Mouse (Mus musculus): ENCODE measurements around the gene Plcg2. TPM values are rescaled to one million over a fixed set of nuclear protein-coding genes. Genes with fewer than 3 reads are reported as not detected.

Plcg2 gene
- polyA plus RNA-seq, 1 experiment from 2014 or later = 5.0 TPM

- no peaks in the 10 kb centered on the region for H3K27me3 ChIP-seq (ENCODE audit: control insufficient read depth, insufficient read depth, low read length)
- H3K9ac ChIP-seq (ENCODE audit: low read length) = no peak overlapping the region
- H3K36me3 ChIP-seq (ENCODE audit: control insufficient read depth, insufficient read depth, low read length) = no peaks in the 10 kb centered on the region
- H3K4me1 ChIP-seq (ENCODE audit: control insufficient read depth in 2 of 2, insufficient read depth in 2 of 2, low read length in 2 of 2) = peaks cover 10 to 11% of the 10 kb centered on the region in 2 experiments
- no peak overlapping the region for H3K27ac ChIP-seq (replicated peaks in 1 of 2; ENCODE audit: control insufficient read depth in 1 of 2, insufficient read depth in 1 of 2, low read depth in 2 of 2, low read length in 2 of 2)
- no peaks in the 10 kb centered on the region for H3K9me3 ChIP-seq (ENCODE audit: control insufficient read depth, low read length)
- 80% methylated on average over 4 of the region's 4 CpGs for WGBS
- H3K4me3 ChIP-seq (ENCODE audit: control insufficient read depth in 1 of 2, insufficient read depth in 1 of 2, low read depth in 1 of 2, low read length in 2 of 2) = no peak overlapping the region
- ATAC-seq (ENCODE audit: insufficient number of reproducible peaks, insufficient read depth, low FRiP score, low read depth) = no peak
- H3K4me2 ChIP-seq (ENCODE audit: low read length) = no peak overlapping the region
Observed at GRCm38 (mm10) chr8:117472332-117472731, 25.8 kb upstream of the Plcg2 start.

DNA sequence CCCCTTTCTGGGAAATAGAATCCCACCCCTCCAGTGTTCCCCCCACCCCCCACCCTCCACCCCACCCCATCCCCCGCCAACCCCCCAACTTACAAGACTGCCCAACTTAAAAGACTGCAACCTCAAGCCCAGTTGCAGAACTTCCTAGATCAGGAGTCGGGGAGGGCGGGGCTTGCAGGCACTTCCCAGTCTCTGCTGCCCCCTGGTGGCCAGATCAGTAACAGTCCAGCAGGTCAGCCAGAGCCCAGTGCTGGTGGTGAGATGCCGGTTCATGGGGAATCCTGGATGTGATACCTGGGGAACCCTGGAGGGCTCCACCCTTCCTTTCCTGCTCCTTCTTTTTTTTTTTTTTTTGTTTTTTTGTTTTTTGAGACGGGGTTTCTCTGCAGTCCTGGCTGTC lies 23.1 kb upstream of the Plcg2 start:
- ATAC-seq (ENCODE audit: insufficient number of reproducible peaks, insufficient read depth, low FRiP score, low read depth) = 0 out of 2 replicates have a peak, but pooled peaks have one; percentile 34
- H3K4me3 ChIP-seq (ENCODE audit: control insufficient read depth in 1 of 2, insufficient read depth in 1 of 2, low read depth in 1 of 2, low read length in 2 of 2) = no peak overlapping the region
- H3K9ac ChIP-seq (ENCODE audit: low read length) = no peak overlapping the region

DNA sequence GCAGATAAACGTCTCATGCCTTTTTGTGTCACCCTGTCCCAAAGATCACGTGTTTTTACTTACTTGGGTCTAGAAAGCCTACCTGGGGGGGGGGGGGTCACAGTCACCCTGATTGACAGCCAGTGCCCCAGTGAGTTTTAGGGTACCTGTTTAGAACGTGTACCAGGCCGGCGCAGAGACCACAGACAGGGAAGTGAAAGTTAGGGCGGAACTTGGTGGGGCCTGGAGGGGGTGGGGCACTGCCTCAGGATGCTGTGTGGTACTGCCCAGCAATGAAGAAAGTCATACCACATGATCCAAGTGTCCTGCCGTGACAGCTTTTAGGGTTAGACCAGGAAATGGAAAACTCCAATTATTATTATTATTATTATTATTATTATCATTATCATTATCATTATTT lies 22.3 kb upstream of the Plcg2 start:
- Histone ChIP-seq H3K9me3 (ENCODE audit: control insufficient read depth, low read length) (peaks cover 8% of the 10 kb centered on the region; the same call in 1 of the 2 replicates), H3K4me2 (ENCODE audit: low read length) (no peak overlapping the region), H3K4me1 (ENCODE audit: control insufficient read depth in 2 of 2, insufficient read depth in 2 of 2, low read length in 2 of 2) (no peaks in the 10 kb centered on the region; a peak in 1 of 4 replicates), H3K27ac (replicated peaks in 1 of 2; ENCODE audit: control insufficient read depth in 1 of 2, insufficient read depth in 1 of 2, low read depth in 2 of 2, low read length in 2 of 2) (no peak overlapping the region), H3K27me3 (ENCODE audit: control insufficient read depth, insufficient read depth, low read length) (no peaks in the 10 kb centered on the region), H3K36me3 (ENCODE audit: control insufficient read depth, insufficient read depth, low read length) (no peaks in the 10 kb centered on the region), H3K9ac (ENCODE audit: low read length) (no peak overlapping the region), H3K4me3 (ENCODE audit: control insufficient read depth in 1 of 2, insufficient read depth in 1 of 2, low read depth in 1 of 2, low read length in 2 of 2) (no peak overlapping the region)
- ATAC-seq (ENCODE audit: insufficient number of reproducible peaks, insufficient read depth, low FRiP score, low read depth) = no peak
- WGBS = 68% methylated on average over 7 of the region's 7 CpGs

More for the DNA sequence above, 23.1 kb upstream of the Plcg2 start:
- Histone ChIP-seq H3K4me1 (ENCODE audit: control insufficient read depth in 2 of 2, insufficient read depth in 2 of 2, low read length in 2 of 2) (peaks cover 7 to 8% of the 10 kb centered on the region in 2 experiments), H3K9me3 (ENCODE audit: control insufficient read depth, low read length) (peaks cover 2% of the 10 kb centered on the region; the same call in 1 of the 2 replicates), H3K27ac (replicated peaks in 1 of 2; ENCODE audit: control insufficient read depth in 1 of 2, insufficient read depth in 1 of 2, low read depth in 2 of 2, low read length in 2 of 2) (no peak overlapping the region), H3K4me2 (ENCODE audit: low read length) (no peak overlapping the region), H3K36me3 (ENCODE audit: control insufficient read depth, insufficient read depth, low read length) (no peaks in the 10 kb centered on the region), H3K27me3 (ENCODE audit: control insufficient read depth, insufficient read depth, low read length) (no peaks in the 10 kb centered on the region)
- WGBS = 0% methylated on average over 5 of the region's 5 CpGs

DNA sequence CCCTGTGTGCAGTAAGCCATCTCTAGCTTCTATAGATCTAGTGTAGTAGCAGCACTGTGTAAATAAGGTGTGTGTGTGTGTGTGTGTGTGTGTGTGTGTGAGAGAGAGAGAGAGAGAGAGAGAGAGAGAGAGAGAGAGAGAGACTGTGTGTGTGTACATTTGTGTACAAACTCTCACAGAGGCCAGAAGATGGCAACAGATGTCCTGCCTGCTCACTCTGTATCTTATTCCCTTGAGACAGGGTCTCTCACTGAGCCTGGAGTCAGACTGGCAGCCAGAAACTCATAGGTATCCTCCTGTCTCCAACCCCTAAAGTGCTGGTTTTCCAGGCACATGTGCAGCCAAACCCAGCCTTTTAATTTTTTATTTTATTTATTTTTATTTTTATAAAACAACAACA lies 20.0 kb upstream of the Plcg2 start:
- Histone ChIP-seq H3K4me3 (ENCODE audit: control insufficient read depth in 1 of 2, insufficient read depth in 1 of 2, low read depth in 1 of 2, low read length in 2 of 2) (no peak overlapping the region), H3K27ac (replicated peaks in 1 of 2; ENCODE audit: control insufficient read depth in 1 of 2, insufficient read depth in 1 of 2, low read depth in 2 of 2, low read length in 2 of 2) (no peak overlapping the region), H3K9ac (ENCODE audit: low read length) (no peak overlapping the region), H3K36me3 (ENCODE audit: control insufficient read depth, insufficient read depth, low read length) (no peaks in the 10 kb centered on the region), H3K4me2 (ENCODE audit: low read length) (no peak overlapping the region), H3K9me3 (ENCODE audit: control insufficient read depth, low read length) (peaks cover 8% of the 10 kb centered on the region; the same call in 1 of the 2 replicates), H3K4me1 (ENCODE audit: control insufficient read depth in 2 of 2, insufficient read depth in 2 of 2, low read length in 2 of 2) (no peaks in the 10 kb centered on the region), H3K27me3 (ENCODE audit: control insufficient read depth, insufficient read depth, low read length) (no peaks in the 10 kb centered on the region)
- no peak for ATAC-seq (ENCODE audit: insufficient number of reproducible peaks, insufficient read depth, low FRiP score, low read depth)

DNA sequence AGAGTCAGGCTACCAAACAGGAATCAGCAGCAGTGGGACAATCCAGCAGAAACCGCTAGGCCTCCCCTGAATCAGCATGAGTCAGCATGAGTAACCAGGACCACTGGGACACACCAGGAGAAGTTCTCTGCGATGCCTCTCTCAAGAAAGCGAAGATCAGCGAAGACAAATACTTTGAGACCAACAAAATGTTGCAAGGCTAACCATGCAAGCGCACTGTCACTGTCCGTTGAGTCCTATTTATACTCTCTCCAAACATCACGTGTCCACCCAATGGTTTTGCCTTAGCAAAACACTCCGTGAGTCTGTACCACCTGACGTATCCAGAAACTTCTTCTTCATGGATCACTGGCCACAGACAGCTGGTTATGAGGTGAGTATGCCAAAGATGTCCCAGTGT lies 18.1 kb upstream of the Plcg2 start:
- H3K9me3 ChIP-seq (ENCODE audit: control insufficient read depth, low read length) = peaks cover 8% of the 10 kb centered on the region; the same call in 1 of the 2 replicates

GRCm38 (mm10) chr8:117480516-117480915 lies 17.6 kb upstream of the Plcg2 start:
- no peaks in the 10 kb centered on the region for H3K4me1 ChIP-seq (ENCODE audit: control insufficient read depth in 2 of 2, insufficient read depth in 2 of 2, low read length in 2 of 2)
- H3K36me3 ChIP-seq (ENCODE audit: control insufficient read depth, insufficient read depth, low read length) = no peaks in the 10 kb centered on the region
- no peak overlapping the region for H3K27ac ChIP-seq (replicated peaks in 1 of 2; ENCODE audit: control insufficient read depth in 1 of 2, insufficient read depth in 1 of 2, low read depth in 2 of 2, low read length in 2 of 2)
- H3K27me3 ChIP-seq (ENCODE audit: control insufficient read depth, insufficient read depth, low read length) = no peaks in the 10 kb centered on the region
- no peak overlapping the region for H3K4me3 ChIP-seq (ENCODE audit: control insufficient read depth in 1 of 2, insufficient read depth in 1 of 2, low read depth in 1 of 2, low read length in 2 of 2)
- H3K4me2 ChIP-seq (ENCODE audit: low read length) = no peak overlapping the region
- no peak overlapping the region for H3K9ac ChIP-seq (ENCODE audit: low read length)
- peaks cover 8% of the 10 kb centered on the region; the same call in 1 of the 2 replicates for H3K9me3 ChIP-seq (ENCODE audit: control insufficient read depth, low read length)
- 68% methylated on average over 5 of the region's 5 CpGs for WGBS
- no peak for ATAC-seq (ENCODE audit: insufficient number of reproducible peaks, insufficient read depth, low FRiP score, low read depth)

More for the DNA sequence above, 18.1 kb upstream of the Plcg2 start:
- no peak for ATAC-seq (ENCODE audit: insufficient number of reproducible peaks, insufficient read depth, low FRiP score, low read depth)
- no peaks in the 10 kb centered on the region for H3K36me3 ChIP-seq (ENCODE audit: control insufficient read depth, insufficient read depth, low read length)
- H3K9ac ChIP-seq (ENCODE audit: low read length) = no peak overlapping the region
- H3K4me2 ChIP-seq (ENCODE audit: low read length) = no peak overlapping the region
- no peaks in the 10 kb centered on the region for H3K4me1 ChIP-seq (ENCODE audit: control insufficient read depth in 2 of 2, insufficient read depth in 2 of 2, low read length in 2 of 2)
- no peak overlapping the region for H3K4me3 ChIP-seq (ENCODE audit: control insufficient read depth in 1 of 2, insufficient read depth in 1 of 2, low read depth in 1 of 2, low read length in 2 of 2)
- no peak overlapping the region for H3K27ac ChIP-seq (replicated peaks in 1 of 2; ENCODE audit: control insufficient read depth in 1 of 2, insufficient read depth in 1 of 2, low read depth in 2 of 2, low read length in 2 of 2)
- WGBS = 88% methylated on average over 9 of the region's 9 CpGs
- no peaks in the 10 kb centered on the region for H3K27me3 ChIP-seq (ENCODE audit: control insufficient read depth, insufficient read depth, low read length)

GRCm38 (mm10) chr8:117481830-117482229 lies 16.3 kb upstream of the Plcg2 start:
- Histone ChIP-seq H3K4me3 (ENCODE audit: control insufficient read depth in 1 of 2, insufficient read depth in 1 of 2, low read depth in 1 of 2, low read length in 2 of 2) (no peak overlapping the region), H3K9me3 (ENCODE audit: control insufficient read depth, low read length) (peaks cover 8% of the 10 kb centered on the region; the same call in 1 of the 2 replicates), H3K36me3 (ENCODE audit: control insufficient read depth, insufficient read depth, low read length) (no peaks in the 10 kb centered on the region), H3K4me1 (ENCODE audit: control insufficient read depth in 2 of 2, insufficient read depth in 2 of 2, low read length in 2 of 2) (no peaks in the 10 kb centered on the region), H3K4me2 (ENCODE audit: low read length) (no peak overlapping the region), H3K27ac (replicated peaks in 1 of 2; ENCODE audit: control insufficient read depth in 1 of 2, insufficient read depth in 1 of 2, low read depth in 2 of 2, low read length in 2 of 2) (no peak overlapping the region), H3K27me3 (ENCODE audit: control insufficient read depth, insufficient read depth, low read length) (no peaks in the 10 kb centered on the region), H3K9ac (ENCODE audit: low read length) (no peak overlapping the region)
- WGBS = 71% methylated on average over 5 of the region's 5 CpGs
- ATAC-seq (ENCODE audit: insufficient number of reproducible peaks, insufficient read depth, low FRiP score, low read depth) = no peak

DNA sequence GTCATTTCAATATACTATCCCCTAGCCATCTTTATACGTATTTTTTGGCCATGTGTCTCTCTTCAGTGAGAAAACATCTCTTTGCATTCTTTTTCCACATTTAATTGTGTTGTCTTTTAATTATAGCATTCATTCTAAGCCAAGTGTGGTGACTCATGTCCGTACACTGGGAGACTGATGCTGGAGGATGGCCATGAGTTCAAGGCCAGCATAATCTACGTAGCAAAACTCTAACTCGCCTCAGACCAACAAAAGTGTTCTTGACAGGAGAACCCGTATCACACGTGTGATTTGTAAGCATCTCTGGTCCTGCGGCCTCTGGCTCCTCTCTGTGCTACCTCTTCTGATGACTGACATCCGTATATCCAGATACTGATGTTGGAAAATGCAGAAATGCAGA lies 13.4 kb upstream of the Plcg2 start:
- peaks cover 8% of the 10 kb centered on the region; the same call in 1 of the 2 replicates for H3K9me3 ChIP-seq (ENCODE audit: control insufficient read depth, low read length)
- H3K27me3 ChIP-seq (ENCODE audit: control insufficient read depth, insufficient read depth, low read length) = no peaks in the 10 kb centered on the region
- no peak overlapping the region for H3K27ac ChIP-seq (replicated peaks in 1 of 2; ENCODE audit: control insufficient read depth in 1 of 2, insufficient read depth in 1 of 2, low read depth in 2 of 2, low read length in 2 of 2)
- H3K4me2 ChIP-seq (ENCODE audit: low read length) = no peak overlapping the region
- no peaks in the 10 kb centered on the region for H3K4me1 ChIP-seq (ENCODE audit: control insufficient read depth in 2 of 2, insufficient read depth in 2 of 2, low read length in 2 of 2)
- no peak overlapping the region for H3K4me3 ChIP-seq (ENCODE audit: control insufficient read depth in 1 of 2, insufficient read depth in 1 of 2, low read depth in 1 of 2, low read length in 2 of 2)
- ATAC-seq (ENCODE audit: insufficient number of reproducible peaks, insufficient read depth, low FRiP score, low read depth) = no peak
- 82% methylated on average over 8 of the region's 8 CpGs for WGBS
- H3K36me3 ChIP-seq (ENCODE audit: control insufficient read depth, insufficient read depth, low read length) = no peaks in the 10 kb centered on the region
- no peak overlapping the region for H3K9ac ChIP-seq (ENCODE audit: low read length)

Data from heart, embryonic 14.5 days (tissue).